Mouse (Mus musculus) testis, postnatal 10 days (tissue): ENCODE measurements around the gene Gale.

Experiments
- DNase-seq: peaks from one replicate; pipeline ENCODE4 v3.0.0; 2021; ENCODE audit warnings: low spot score

The Gale gene

DNA sequence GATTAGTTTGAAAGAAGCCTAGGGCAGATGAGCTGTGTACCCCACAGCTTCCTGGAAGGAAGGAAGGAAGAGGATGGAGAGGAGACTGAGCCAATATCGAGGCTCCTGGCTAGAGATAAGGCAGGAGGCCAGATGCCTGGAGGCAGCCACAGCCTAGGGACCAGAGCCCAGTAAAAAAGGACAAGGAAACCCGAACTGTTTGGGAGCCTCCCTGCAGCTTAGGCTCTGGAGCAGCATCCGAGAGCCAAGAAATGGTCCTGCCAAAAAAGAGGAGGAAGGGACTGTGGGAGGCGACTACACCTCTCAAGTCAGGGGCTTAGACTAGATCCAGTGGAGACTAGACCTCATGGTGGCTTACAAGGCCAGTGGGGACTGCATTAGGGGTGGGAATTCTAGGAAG is 20.1 kb upstream of the Gale start:
- no peak for DNase-seq

DNA sequence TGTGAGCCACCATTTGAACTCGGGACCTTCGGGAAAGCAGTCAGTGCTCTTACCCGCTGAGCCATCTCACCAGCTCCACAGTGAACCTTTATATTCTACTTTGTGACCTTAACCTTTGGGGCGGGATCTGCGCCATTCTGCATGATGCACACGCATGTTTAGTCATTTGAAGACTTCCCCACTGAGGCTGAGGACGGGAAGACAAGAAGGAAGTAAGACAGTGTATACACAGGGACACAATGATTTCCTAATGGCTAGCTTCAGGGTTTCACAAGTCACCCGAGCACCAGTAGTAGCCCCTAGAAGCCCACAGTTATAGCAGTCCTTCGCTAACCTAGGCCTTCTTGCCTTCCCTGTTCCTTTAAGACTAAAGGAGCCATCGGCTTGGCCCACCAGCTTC is 17.8 kb upstream of the Gale start:
- DNase-seq: no peak

DNA sequence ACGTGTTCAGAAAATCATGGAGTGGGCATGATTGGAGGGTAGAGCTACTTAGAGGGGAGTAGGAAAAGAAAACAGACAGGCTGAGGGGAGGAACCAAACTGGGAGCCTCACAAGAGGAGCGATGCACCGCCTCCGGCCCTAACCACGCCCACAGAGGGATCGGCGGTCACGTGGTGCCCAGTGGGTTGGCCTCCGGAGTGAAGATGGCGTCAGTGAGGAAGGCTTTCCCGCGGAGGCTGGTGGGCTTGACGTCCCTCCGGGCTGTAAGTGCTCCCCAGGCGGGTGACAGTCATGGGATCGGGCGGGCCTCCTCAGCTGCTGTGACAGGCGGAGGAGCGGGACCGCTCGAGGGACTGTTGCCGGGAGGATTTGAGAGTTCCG is 17.3 kb upstream of the Gale start, which contains the start of gene Hmgcl:
Gene Hmgcl (plus strand): TSS at position 171 of the 381 bp plus-strand sequence.
- DNase-seq: peak; percentile 98

DNA sequence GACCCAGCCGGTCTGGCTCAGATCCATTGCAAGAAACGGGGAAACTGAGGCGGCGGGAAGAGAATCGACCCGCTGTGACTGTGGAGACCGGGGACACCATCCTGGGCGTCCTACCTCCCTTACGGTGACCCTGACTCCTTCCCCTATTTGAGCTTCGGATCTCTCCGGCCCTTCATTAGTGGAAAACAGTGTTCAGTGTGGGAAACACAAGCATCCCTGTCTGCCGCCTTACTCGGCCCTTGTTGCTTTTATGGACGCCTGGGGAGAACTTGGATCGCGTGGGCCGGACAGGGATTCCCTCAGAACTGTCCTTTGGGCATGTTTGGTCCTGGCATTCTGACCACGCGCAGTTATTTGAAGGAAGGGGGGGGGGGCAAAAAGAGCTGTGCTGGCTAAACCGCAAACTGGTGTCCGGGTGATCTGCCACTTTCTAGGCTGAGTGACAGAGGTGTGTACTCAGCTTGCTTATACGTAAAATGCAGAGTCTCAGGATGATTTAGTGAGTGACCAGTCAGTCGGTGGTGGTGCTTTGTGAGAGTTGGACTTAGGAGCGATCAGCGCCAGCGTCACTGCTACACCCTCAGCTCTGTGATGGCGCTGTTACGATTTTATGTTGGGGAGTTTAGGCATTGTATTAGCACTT is 16.7 kb upstream of the Gale start:
- DNase-seq: no peak

DNA sequence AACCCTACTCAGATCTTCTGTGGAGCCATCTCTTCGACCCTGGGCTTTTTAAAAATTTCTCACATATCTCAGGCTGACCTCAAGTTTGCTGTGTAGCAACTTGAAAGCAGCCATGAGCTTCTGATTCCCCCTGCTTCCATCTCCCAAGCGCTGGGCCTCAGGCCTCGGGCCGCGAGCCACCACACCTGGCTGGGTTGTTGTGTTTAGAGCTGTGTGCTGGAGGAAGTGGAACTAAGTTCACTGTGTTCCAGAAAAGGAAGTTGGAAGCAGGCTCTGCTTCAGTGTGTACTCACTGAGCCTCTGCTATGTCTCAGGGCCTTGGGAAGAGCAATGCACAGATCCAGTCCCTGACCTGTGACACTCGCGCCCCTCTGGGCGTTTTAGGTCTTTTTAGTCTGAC is 15.4 kb upstream of the Gale start:
- DNase-seq: no peak

DNA sequence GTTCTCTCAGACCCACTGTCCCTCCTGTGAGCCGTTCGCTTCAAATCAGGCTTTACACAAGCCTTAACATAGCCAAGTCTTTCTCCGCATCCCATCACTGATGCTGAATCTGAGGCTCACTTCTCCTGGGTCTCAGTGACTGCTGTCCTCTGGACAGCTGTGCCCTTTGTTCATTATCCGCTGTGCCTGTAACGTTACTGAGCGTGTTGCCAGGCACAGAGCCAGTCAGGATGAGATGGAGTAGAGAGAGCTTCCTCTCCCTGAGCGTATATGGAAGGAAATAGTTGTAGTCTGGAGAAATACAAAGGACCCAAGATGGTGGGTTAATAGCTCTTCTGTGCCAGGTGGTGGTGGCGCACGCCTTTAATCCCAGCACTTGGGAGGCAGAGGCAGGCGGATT is 14.1 kb upstream of the Gale start:
- no peak for DNase-seq

DNA sequence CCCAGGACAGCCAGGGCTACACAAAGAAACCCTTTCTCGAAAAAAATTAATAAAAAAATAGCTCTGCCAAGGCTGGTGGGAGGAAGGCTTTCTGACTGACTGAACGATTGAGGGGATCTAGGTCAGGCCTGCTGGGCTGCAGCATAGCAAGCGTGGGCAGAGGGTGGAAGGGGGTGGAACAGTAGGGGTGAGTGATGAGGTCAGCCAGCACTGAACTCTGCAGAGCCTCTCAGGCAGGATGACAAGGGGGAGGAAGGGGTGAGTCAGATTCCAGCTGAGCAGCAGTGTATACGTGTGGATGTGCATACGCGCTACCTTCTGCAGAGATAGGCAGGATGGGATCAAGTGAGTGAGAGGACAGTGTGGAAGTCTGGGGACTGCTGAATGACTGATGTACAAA is 13.6 kb upstream of the Gale start:
- DNase-seq: peak; percentile 41

DNA sequence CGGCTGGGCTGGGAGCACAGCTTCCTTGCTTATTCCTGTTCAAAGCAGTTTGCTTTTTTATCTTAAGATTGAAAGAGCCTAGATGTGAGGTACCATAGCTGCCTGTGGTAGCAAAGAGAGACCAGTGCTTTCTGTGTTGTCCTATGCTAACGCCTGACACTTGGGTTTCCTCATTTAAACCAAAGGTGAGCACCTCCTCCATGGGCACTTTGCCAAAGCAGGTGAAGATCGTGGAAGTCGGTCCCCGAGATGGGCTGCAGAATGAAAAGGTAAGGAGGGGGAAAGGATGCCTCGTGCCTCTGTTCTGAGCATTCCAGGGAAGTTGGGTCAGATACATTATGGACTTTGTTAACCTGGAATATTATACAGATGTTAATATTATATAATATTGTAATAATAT is 13.2 kb upstream of the Gale start:
- DNase-seq: no peak

DNA sequence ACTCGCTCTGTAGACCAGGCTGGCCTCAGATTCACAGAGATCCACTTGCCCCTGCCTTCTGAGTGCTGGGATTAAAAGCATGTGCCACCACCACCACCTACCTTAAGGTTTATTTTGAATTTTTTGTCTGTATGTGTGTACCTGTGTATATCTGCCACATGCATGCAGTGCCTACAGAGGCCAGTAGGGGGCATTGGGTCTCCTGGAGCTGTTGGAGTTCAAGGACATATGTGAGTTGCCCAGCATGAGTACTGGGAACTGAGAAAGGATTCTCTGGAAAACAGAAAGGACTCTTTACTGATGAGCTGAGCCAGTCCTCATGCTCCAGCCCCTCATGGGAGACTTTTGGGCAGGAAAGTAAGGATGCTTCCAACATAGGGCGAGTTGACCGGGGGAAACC is 12.0 kb upstream of the Gale start:
- DNase-seq: no peak

DNA sequence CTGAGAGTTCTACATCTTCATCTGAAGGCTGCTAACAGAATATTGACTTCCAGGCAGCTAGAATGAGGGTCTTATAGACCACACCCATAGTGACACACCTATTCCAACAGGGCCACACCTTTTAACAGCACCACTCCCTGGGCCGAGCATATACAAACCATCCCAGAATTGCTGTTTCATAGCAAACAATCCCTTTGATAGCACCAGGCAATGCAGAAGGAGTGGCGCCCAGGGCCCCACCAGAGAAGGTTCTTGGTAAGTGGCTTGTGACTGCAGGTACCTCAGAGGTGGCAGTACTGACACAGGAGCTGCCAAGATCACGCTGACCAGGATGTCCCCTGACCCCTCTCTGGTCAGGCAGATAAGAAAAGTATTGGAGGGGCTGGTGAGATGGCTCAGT is 10.3 kb upstream of the Gale start:
- no peak for DNase-seq

DNA sequence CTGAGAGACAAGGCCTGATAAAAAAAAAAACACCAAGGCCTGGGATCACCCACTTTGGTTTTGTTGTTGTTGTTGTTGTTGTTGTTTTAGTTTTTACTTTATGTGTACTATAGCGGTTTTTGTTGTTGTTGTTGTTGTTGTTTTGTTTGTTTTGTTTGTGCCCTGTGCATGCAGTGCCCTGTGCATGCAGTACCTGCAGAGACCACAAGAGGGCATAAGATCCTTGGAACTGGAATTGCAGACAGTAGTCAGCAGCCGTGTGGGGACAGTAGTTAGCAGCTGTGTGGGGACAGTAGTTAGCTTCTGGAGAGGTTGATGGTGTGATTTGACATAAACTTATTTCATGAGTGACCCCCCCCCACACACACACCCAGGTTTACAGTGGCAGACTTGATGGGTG is 9.3 kb upstream of the Gale start:
- DNase-seq: peak; percentile 88

DNA sequence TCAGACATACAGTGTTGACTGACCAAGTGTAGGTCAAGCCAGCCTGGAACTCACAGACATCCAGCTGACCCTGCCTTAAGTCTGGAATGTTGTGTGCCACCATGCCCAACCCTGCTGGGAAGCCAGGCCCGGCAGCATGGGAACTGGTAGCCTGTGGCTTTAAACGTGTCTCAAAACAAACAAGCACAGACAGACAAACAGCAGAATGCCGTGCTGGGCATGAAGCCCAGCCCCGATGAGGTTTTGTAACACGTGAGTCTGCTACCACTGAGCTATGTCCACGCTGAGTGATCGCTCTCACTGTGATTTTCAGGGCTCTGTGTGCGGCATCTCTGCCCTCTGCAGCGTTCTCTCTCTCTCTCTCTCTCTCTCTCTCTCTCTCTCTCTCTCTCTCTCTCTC is 7.6 kb upstream of the Gale start:
- DNase-seq: peak; percentile 40

DNA sequence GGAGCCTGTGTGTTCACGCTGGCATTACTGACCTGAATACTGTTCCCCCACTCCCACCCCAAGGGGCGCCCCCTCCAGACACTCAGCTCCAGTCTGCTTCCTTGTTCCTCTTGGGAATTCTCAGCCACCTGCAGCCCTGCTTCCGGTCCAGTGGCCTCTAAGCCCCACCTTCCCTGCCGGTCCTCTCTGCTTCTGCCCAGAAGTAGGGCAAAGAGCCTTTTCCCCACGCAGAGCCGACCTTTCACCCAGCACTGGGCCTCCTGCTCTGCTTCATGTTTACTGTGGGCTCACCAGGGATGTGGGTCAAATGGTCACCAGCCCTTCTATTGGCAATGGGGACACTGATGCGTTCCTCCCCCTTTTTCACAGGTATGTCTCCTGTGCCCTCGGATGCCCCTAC is 5.2 kb upstream of the Gale start:
- no peak for DNase-seq

DNA sequence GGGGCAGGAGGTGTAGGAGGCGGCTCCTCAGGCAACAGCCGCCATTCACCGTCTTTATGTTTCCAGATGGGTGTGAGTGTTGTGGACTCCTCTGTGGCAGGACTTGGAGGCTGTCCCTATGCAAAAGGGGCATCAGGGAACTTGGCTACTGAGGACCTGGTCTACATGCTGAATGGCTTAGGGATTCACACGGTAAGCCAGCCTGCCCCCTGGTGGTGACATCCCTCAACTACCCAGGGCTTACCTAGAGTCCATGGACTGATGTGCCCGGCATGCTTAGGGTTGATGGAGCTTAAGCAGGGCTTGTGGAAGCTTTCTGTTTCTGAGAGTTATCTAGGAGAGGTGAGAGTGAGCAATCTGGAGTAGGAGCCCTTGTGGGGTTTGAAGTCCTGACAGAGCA is 2.8 kb upstream of the Gale start:
- DNase-seq: peak; percentile 90

DNA sequence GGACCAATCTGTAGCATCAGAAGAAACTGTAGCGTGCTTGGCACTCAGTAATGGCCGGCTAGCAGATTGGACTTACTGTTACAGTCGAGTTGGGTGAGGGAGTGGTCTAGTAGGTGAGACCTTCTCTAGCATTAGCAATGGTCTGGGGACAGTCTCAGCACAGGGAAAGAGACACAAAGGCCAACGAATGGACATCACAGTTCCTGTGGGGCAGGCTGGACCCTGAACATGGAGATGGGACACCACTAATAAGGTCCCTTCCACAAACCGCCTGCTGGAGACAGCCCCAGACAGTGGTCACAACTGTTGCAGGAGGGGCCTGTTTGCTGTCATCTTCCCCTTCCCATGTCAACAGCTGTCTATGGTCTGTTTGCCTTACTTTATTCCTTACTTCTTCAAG is 1.8 kb upstream of the Gale start:
- no peak for DNase-seq

DNA sequence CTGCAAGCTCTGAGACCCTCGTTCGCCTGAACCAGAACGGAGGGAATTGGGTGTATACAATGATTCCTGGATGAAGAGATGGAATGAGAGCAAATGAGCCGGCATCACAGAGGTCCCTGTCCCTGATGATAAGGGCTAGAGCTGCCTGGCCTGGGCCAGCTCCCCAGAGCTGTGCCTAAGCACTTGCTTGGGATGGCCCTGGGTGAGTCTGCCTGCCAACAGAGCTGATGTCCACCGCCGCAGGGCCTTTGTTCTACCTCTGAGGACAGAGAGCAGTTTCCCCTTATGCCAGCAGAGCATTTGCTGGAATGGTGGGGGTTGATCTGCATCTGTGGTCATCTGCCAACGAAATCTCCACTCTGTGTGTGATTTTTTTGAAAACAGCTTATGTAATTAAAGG is 1.3 kb upstream of the Gale start:
- peak; percentile 47 for DNase-seq

DNA sequence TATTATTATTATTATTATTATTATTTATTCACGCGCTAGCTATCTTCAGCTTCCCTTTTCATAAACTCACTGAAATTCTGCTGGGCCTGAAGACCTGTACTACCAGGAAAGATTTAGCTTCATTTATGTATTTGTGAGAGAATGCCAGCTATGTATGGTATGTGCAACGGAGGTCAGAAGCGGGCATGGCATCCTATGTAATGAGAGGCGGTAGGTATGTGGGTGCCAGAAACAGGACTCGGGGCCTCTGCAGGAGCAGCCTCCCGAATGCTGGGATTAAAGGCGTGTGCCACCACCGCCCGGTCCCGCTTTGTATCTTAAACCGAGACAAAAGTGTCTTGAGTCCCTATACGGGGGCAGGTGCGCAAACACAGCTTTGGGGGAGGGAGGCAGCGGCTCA is 581 bp upstream of the Gale start:
- DNase-seq: no peak

DNA sequence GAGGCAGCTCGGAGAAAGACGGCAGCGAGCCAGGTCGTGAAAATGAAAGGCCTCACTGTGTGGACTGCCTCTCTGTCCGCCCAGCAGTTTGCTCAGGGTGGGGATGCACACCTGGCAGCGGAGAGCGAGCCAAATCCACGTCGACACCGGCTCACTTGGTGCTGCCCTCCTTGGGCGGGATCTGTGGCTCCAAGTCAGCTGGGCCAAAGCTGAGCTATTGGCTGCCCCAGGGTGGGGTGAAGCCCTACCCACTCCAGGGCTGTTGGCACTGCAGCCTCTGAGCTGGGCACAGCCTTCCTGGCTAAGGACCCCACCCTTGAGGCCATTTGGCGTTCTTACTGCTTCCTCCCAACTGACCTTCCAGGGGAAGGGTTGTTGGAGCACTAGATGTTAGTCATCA is 899 bp downstream of the Gale start:
- DNase-seq: peak; percentile 69

DNA sequence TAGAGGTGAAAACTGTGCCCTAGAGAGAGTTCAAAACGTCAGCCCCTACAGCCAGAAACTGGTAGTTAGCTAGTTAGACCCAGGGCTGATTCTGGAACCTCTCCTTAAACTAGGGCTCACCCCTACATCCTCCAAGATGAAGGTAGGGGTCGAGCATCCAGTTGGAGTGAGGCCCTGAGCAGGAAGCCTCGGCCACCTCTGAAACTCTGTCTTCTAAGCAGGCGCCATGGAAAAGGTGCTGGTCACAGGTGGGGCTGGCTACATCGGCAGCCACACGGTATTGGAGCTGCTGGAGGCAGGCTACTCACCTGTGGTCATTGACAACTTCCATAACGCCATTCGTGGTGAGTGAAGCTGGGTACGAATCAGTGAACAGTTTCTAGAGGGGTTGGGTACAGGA is 1.6 kb downstream of the Gale start:
- DNase-seq: no peak

DNA sequence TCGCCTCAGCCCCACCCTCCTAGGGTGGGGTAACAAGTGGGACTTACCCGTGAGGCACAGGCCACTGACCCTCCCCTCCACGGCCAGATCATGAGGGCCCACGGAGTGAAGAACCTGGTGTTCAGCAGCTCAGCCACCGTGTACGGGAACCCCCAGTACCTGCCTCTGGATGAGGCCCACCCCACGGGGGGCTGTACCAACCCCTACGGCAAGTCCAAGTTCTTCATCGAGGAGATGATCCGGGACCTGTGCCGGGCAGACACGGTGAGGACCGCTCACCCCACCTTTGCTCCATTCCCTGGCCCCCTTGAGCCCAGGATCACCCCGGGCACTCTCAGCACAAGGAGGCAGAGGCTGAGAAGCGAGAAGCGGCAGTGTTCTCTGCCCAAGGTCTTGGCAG is 2.8 kb downstream of the Gale start:
- peak; percentile 41 for DNase-seq

DNA sequence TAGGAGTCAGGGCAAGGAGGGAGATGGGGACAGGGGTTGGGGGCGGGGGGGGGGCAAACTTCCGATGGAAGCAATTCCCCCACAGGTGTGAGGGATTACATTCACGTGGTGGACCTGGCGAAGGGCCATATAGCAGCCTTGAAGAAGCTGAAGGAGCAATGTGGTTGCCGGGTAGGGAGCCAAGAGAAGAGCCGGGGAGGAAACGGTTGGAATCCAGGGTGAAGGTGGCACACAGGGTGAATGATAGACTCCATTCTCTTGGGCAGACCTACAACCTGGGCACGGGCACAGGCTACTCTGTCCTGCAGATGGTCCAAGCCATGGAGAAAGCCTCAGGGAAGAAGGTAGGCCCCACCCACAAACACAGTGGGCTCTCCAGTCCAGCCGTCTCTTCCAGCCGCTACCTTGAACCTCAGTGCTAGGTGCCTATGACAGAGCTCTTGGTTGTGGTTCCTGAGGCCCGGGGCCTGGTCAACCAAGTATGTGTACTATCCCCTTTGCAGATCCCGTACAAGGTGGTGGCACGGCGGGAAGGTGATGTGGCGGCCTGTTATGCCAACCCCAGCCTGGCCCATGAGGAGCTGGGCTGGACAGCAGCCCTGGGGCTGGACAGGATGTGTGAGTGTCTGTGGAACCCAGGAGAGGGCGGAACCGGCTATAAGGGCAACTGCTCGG is 3.7 kb downstream of the Gale start:
- peak; percentile 60 for DNase-seq

DNA sequence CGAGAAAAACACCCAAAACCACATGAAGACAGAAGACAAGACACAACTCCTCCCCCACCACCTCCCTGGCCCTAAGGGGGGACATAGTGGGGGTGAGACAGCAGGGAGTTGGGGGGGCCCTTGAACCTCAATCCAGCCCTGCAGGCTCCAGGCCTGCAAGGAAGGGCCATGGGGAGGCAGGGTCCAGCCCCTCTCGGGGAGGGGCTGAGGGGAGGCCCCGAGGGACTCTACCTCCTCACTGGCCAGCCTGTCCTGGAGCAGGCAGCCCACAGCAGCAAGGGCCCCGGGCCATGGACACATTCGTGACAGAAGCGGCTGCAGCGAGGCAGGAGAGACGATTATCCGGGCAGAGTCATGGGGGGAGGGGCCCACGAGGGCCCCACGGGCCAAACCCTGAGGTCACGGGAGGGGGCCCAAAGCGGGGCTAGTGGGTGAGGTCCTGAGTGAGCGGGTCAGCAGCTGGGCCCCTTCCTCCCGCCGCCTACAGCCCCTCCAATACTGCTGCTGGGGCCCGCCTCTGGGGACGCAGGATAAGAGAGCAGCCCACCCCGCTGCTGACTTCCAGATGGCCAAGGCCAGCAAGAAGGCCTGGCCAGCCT is 4.8 kb downstream of the Gale start:
- DNase-seq: peak; percentile 66

DNA sequence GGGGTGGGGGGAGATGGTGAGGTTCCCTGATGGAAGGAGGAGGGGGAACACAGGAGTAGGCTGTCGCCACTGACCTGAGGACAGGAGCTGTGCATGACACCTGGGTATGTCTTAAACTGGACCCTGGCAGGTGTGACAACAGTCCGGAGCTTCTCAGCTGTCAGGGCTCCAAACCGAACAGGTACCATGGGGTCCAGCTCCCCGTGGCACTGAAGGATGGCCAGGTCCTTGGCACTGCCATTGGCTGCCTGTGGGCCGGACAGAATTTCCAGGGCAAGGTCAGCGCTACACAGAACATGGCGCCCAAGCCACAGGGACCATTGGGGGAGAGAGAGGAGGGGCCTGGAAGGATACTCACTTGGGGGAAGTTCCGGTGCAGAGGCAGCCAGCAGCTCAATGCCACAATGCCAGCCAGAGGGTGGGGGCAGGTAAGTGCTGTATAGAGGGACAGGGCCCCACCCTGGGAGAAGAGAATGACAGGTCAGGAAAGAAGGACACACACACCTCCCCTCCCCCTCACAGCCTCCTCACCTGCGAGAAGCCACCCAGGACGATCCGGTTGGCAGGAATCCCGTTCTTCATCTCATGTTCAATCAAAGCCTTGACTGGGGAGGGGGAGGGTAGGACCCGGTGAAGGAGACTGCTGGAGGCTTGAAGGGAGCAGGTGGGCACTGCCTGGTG is 5.7 kb downstream of the Gale start:
- DNase-seq: peak; percentile 50
